Mouse (Mus musculus): ENCODE results near the gene Slc43a1. TPM values are rescaled to one million over a fixed set of nuclear protein-coding genes. Genes with fewer than 3 reads are reported as not detected.

Gene Slc43a1
- total RNA-seq, 4 experiments from 2014 or later, result 3.0 to 7.5 (median 5.5) TPM

GRCm38 (mm10) chr2:84831666-84832391 is 6.8 kb upstream of the Slc43a1 start:
- peak; percentile 72 for DNase-seq

- DNase-seq, result no peak
Measured at GRCm38 (mm10) chr2:84837107-84837506, 1.5 kb upstream of the Slc43a1 start.

- no peak for DNase-seq
Measured at GRCm38 (mm10) chr2:84837817-84838592, 645 bp upstream of the Slc43a1 start.

GRCm38 (mm10) chr2:84838993-84839980 is 637 bp downstream of the Slc43a1 start:
- no peak for DNase-seq

GRCm38 (mm10) chr2:84840016-84840747 is 1.5 kb downstream of the Slc43a1 start:
- DNase-seq, result no peak

- DNase-seq, result no peak
Measured at GRCm38 (mm10) chr2:84840748-84841563, 2.3 kb downstream of the Slc43a1 start.

- no peak for DNase-seq
Measured at GRCm38 (mm10) chr2:84841905-84842304, 3.3 kb downstream of the Slc43a1 start.

- DNase-seq, result no peak
Measured at GRCm38 (mm10) chr2:84843654-84844053, 5.0 kb downstream of the Slc43a1 start.

GRCm38 (mm10) chr2:84845226-84845625 is 6.6 kb downstream of the Slc43a1 start:
- DNase-seq, result no peak

- DNase-seq, result no peak
Measured at GRCm38 (mm10) chr2:84850407-84851129, 11.9 kb downstream of the Slc43a1 start.

- DNase-seq, result peak; percentile 58
Measured at GRCm38 (mm10) chr2:84851130-84852040, 12.7 kb downstream of the Slc43a1 start.

- no peak for DNase-seq
Measured at GRCm38 (mm10) chr2:84855732-84856131, 17.1 kb downstream of the Slc43a1 start.

- DNase-seq, result no peak
Measured at GRCm38 (mm10) chr2:84858551-84858950, 19.9 kb downstream of the Slc43a1 start.

GRCm38 (mm10) chr2:84859991-84860780 is 21.5 kb downstream of the Slc43a1 start:
- no peak for DNase-seq

GRCm38 (mm10) chr2:84861430-84861829 is 22.8 kb downstream of the Slc43a1 start:
- DNase-seq, result no peak

- peak; percentile 56 for DNase-seq
Measured at GRCm38 (mm10) chr2:84862231-84862630, 23.6 kb downstream of the Slc43a1 start.

GRCm38 (mm10) chr2:84865616-84866571 is 27.2 kb downstream of the Slc43a1 start:
- no peak for DNase-seq

Data from adrenal gland, adult 8-10 months (tissue).